Mouse (Mus musculus) erythroblast, embryonic 14.5 days (primary cell): ENCODE data around the gene Myt1l.

Experiments
- GATA1 ChIP-seq: IDR thresholded peaks from 2 replicates; pipeline ENCODE4 v1.6.1; 2012; ENCODE audit warnings: low read length, inconsistent platforms, mixed read lengths
- TAL1 ChIP-seq: IDR thresholded peaks from 3 replicates; pipeline ENCODE4 v1.6.1; 2012; ENCODE audit warnings: low read length, inconsistent platforms, mixed read lengths

- TF ChIP-seq TAL1: no peak
- TF ChIP-seq GATA1: no peak
These were observed 302.4 kb downstream of the Myt1l start for GRCm38 (mm10) chr12:29830571-29830970.
